Comparison of ENCODE assay signal across 9 mouse cellular contexts in the genomic region with DNA sequence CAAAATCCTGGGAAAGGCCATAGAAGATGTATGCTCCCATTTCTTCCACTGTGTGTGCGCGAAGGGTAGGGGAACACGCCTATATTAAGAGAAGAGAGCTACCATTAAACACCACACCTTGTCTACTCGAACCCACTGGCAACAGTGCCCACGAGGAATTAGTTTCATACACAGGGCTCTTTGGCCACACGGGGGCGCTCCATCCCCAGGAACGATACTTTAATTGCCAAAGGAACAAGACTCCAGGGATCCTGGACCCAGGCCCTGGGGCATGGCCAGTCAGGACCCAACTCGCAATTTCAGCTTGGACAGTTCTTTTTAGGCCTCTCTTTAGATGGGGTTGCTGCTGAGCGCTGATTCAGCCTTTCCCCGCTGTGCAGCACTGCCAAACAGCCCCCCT. TPM values are rescaled to one million over a fixed set of nuclear protein-coding genes. Genes with fewer than 3 reads are reported as not detected.
DNase-seq lines count a peak whose midpoint lies in the region; ATAC-seq and TF ChIP-seq lines count a peak whose summit lies in the region.
"Had no signal": no experiment of that assay in that cellular context is flagged by ENCODE, and none has a peak within 500 bp of the region (broad histone marks: within the 10 kb centered on the region; RNA-seq: fewer than 3 reads in every experiment).

No protein-coding gene starts in this region.

- H3K4me1 ChIP-seq in ES-Bruce4 (ENCODE audit: control insufficient read depth, insufficient read depth, low read length) = peaks cover 6% of the 10 kb centered on the region

- DNase-seq in adrenal gland, postnatal 10 days = peak; percentile 92
- DNase-seq in embryo, embryonic 9.5 days (ENCODE audit: extremely low spot score) = peak; percentile 74
- DNase-seq in heart, postnatal 14 days = peak; percentile 84 to 92
- DNase-seq in layer of hippocampus, postnatal 14 days (ENCODE audit: low spot score in 2 of 2) = peak; percentile 87 to 93
- DNase-seq in right cerebral cortex, adult 2 months (ENCODE audit: low spot score in 2 of 2) = peak; percentile 96
- DNase-seq in urinary bladder, postnatal 10 days (ENCODE audit: low spot score) = peak; percentile 59

- H3K27ac ChIP-seq in ES-Bruce4 (ENCODE audit: insufficient read depth, low read length) = no peak overlapping the region
- H3K27ac ChIP-seq: limb, embryonic 12.5 days had no signal

- H3K9me3 ChIP-seq in ES-Bruce4 (replicated peaks; ENCODE audit: control insufficient read depth, insufficient read depth, low read length, poor library complexity, severe bottlenecking) = no peaks in the 10 kb centered on the region
- H3K9me3 ChIP-seq: limb, embryonic 12.5 days had no signal

- no peak for TF ChIP-seq EP300 in ES-Bruce4 (IDR thresholded peaks at IDR 0.05; ENCODE audit: insufficient read depth, low read depth, low read length)

- peak; percentile 63 for ATAC-seq in megakaryocyte progenitor cell, adult 5-6 weeks (replicated peaks; ENCODE audit: poor library complexity)

- no peak overlapping the region for H3K9ac ChIP-seq in ES-Bruce4 (ENCODE audit: low read depth, poor library complexity, severe bottlenecking)
- H3K9ac ChIP-seq: limb, embryonic 12.5 days had no signal

- H3K27me3 ChIP-seq in ES-Bruce4 (ENCODE audit: control insufficient read depth, insufficient read depth, low read length, poor library complexity, severe bottlenecking) = no peaks in the 10 kb centered on the region

- no peaks in the 10 kb centered on the region for H3K36me3 ChIP-seq in ES-Bruce4 (ENCODE audit: control insufficient read depth, insufficient read depth, low read length, poor library complexity, severe bottlenecking)

- no peak overlapping the region for H3K4me3 ChIP-seq in ES-Bruce4 (ENCODE audit: low read depth, low read length)
- H3K4me3 ChIP-seq: limb, embryonic 12.5 days had no signal

- TF ChIP-seq POLR2A in ES-Bruce4 (IDR thresholded peaks at IDR 0.05; ENCODE audit: insufficient read depth, low read length) = no peak

- TF ChIP-seq CTCF in ES-Bruce4 (IDR thresholded peaks at IDR 0.05; ENCODE audit: low read depth, low read length) = peak; percentile 80

- intact Hi-C loops in heart, postnatal 14 days (cut with DNase I) = loop anchor here (1.0 to 2.0 kb wide), 2 partner anchors 140 to 202 kb away; no protein-coding TSS in a partner anchor

RNA-seq across cellular contexts. Expression of gene Kcnip2, which starts 2.6 kb away (rescaled TPM):
- polyA plus RNA-seq in ES-Bruce4 (2011; ENCODE audit: insufficient read depth, insufficient read length, low read depth, missing spikeins) = 3.1 and 4.2 TPM in 2 replicates
- total RNA-seq in adrenal gland, postnatal 10 days (2021) = under 1 TPM; 0.24 to 0.30 TPM
- 100 to 1,000 TPM; 149 to 164 TPM for total RNA-seq in heart, postnatal 14 days (2021)
- total RNA-seq in layer of hippocampus, postnatal 14 days (2021) = 100 to 1,000 TPM; 193 to 195 TPM
- 1.5 TPM in 1 of 2 replicates, not detected in the other for total RNA-seq in megakaryocyte progenitor cell, adult 5-6 weeks (2015)
- total RNA-seq in megakaryocyte progenitor cell, adult 5-6 weeks (2017) = 0.07 TPM in 1 of 2 replicates, not detected in the other

RNA-seq across cellular contexts. Expression of gene Mgea5, which starts 29.6 kb away (rescaled TPM):
- polyA plus RNA-seq in ES-Bruce4 (2011; ENCODE audit: insufficient read depth, insufficient read length, low read depth, missing spikeins) = 177 and 181 TPM in 2 replicates
- total RNA-seq in adrenal gland, postnatal 10 days (2021) = 10 to 100 TPM; 54.7 to 69.3 TPM
- total RNA-seq in heart, postnatal 14 days (2021) = 10 to 100 TPM; 65.7 TPM
- total RNA-seq in layer of hippocampus, postnatal 14 days (2021) = 100 to 1,000 TPM; 133 to 136 TPM
- total RNA-seq in megakaryocyte progenitor cell, adult 5-6 weeks (2015) = 65.4 and 66.0 TPM in 2 replicates
- 109 and 124 TPM in 2 replicates for total RNA-seq in megakaryocyte progenitor cell, adult 5-6 weeks (2017)

Comparison
In these comparisons a context has a peak if more than half of its experiments do, and no peak if none do; other contexts are left out.
1. RNA of gene Kcnip2, which starts 2.6 kb away (total RNA-seq): 193 to 195 TPM in layer of hippocampus, postnatal 14 days and 149 to 164 TPM in heart, postnatal 14 days; 0.07 to 1.5 TPM in megakaryocyte progenitor cell, adult 5-6 weeks and 0.24 to 0.30 TPM in adrenal gland, postnatal 10 days; every median in the first group is over 10 times any median in the second.
2. Peak in every context shown above with its lines, with median percentiles within 50 percentile points of each other: DNase-seq.